Mouse (Mus musculus) midbrain, embryonic 13.5 days (tissue): Measurements from ENCODE around the gene Camta1. TPM values are rescaled to one million over a fixed set of nuclear protein-coding genes. Genes with fewer than 3 reads are reported as not detected.

ENCODE experiments used
- ATAC-seq: fragments of 200-750 bp; cut with Nextera tagmentation; 2 replicates; pipeline ENCODE4 v1.8.0; 2017; ENCODE audit warnings: mild to moderate bottlenecking, moderate TSS enrichment, moderate library complexity
- H3K27ac ChIP-seq: fragments of 300-500 bp; sonication (generic); 2 replicates; pipeline ENCODE4 v1.5.1; 2015; ENCODE audit warnings: inconsistent platforms, mild to moderate bottlenecking, moderate library complexity
- H3K27me3 ChIP-seq: fragments of 300-500 bp; sonication (generic); 2 replicates; pipeline ENCODE4 v1.6.1; 2015; ENCODE audit warnings: mild to moderate bottlenecking, inconsistent platforms
- H3K36me3 ChIP-seq: fragments of 300-500 bp; sonication (generic); 2 replicates; pipeline ENCODE4 v1.6.1; 2015; ENCODE audit warnings: mild to moderate bottlenecking, inconsistent platforms
- H3K4me1 ChIP-seq: fragments of 300-500 bp; sonication (generic); replicated peaks from 2 replicates; pipeline ENCODE4 v1.6.1; 2015; ENCODE audit warnings: inconsistent platforms
- H3K4me2 ChIP-seq: fragments of 300-500 bp; sonication (generic); replicated peaks from 2 replicates; pipeline ENCODE4 v1.6.1; 2015; ENCODE audit warnings: moderate library complexity, mild to moderate bottlenecking, inconsistent platforms
- H3K4me3 ChIP-seq: fragments of 300-500 bp; sonication (generic); replicated peaks from 2 replicates; pipeline ENCODE4 v1.5.1; 2015; ENCODE audit warnings: mild to moderate bottlenecking, inconsistent platforms
- H3K9ac ChIP-seq: fragments of 300-500 bp; sonication (generic); replicated peaks from 2 replicates; pipeline ENCODE4 v1.6.1; 2015; ENCODE audit warnings: mild to moderate bottlenecking, inconsistent platforms
- H3K9me3 ChIP-seq: fragments of 300-500 bp; sonication (generic); 2 replicates; pipeline ENCODE4 v1.6.1; 2016; ENCODE audit warnings: mild to moderate bottlenecking, inconsistent platforms
- WGBS: fragments of 180-500 bp; shearing (Covaris S2); methylation state at CpG from one replicate; pipeline ENCODE4 v1.1.7; 2015; 5-methylcytosine and 5-hydroxymethylcytosine counted together
- polyA plus RNA-seq: library from polyadenylated mRNA; unstranded; fragments of >200 nt; fragmentation: Nextera tagmentation; extraction: Ambion mirVana; gene quantifications from 2 replicates; pipeline ENCODE4 v1.2.1, GENCODE M21; 2015

Gene Camta1
- polyA plus RNA-seq, 1 experiment from 2014 or later, result 163 TPM

- H3K9me3 ChIP-seq, result no peaks in the 10 kb centered on the region
- no peaks in the 10 kb centered on the region for H3K27me3 ChIP-seq
- H3K4me2 ChIP-seq, result no peak overlapping the region
- WGBS, result 82% methylated on average over 11 of the region's 11 CpGs
- H3K4me3 ChIP-seq, result no peak overlapping the region
- H3K36me3 ChIP-seq, result no peaks in the 10 kb centered on the region
- H3K9ac ChIP-seq, result no peak overlapping the region
- H3K27ac ChIP-seq, result no peak overlapping the region
- ATAC-seq, result no peak
- peaks cover 24% of the 10 kb centered on the region for H3K4me1 ChIP-seq
These were observed 133.1 kb downstream of the Camta1 start for GRCm38 (mm10) chr4:151728391-151729065.

DNA sequence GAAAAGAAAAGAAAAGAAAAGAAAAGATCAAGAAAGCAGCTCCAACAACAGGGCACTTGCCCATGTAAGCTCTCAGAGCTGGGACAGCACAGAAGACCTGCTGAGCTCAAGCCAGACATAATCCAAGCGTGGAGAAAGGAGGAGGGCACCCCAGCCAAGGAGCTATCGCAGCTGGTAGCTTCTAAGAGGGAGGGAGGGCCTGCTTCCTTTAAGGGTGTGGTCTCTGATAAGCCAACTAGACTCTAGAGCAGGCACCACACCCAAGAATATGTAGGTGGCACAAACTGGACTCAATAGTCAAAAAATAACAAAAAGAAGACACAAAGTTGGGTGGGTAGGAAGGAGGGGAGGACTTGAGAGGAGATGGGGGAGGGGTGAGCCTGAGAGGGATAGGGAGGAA is 135.3 kb downstream of the Camta1 start:
- whole genome bisulfite sequencing, result 49% methylated on average over 2 of the region's 2 CpGs
- Histone ChIP-seq H3K36me3 (no peaks in the 10 kb centered on the region), H3K4me3 (no peak overlapping the region), H3K9ac (no peak overlapping the region), H3K27me3 (no peaks in the 10 kb centered on the region), H3K27ac (no peak overlapping the region), H3K9me3 (no peaks in the 10 kb centered on the region), H3K4me1 (peaks cover 12% of the 10 kb centered on the region), H3K4me2 (no peak overlapping the region)
- no peak for ATAC-seq

DNA sequence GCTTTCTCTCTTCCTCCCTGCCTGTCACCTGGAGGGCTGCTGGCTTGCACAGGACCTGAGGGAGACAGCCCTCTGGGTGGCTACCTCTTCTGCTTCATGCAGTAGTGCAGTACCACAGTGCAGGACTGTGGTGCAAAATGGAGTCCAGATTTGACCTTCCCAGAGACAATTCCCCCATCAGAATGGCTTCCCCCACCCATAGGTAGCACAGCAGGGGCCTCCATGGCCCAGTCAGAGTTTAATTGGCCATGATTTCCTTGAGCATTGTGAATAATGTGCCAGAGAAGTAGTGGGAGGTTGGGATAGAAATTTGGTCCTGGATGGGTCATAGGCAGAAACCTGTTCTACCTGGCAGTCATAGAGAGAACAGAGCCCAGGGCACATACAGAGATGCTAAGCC is 136.8 kb downstream of the Camta1 start:
- no peaks in the 10 kb centered on the region for H3K36me3 ChIP-seq
- H3K9ac ChIP-seq, result no peak overlapping the region
- peaks cover 25% of the 10 kb centered on the region for H3K4me1 ChIP-seq
- H3K27me3 ChIP-seq, result no peaks in the 10 kb centered on the region
- no peaks in the 10 kb centered on the region for H3K9me3 ChIP-seq
- no peak overlapping the region for H3K4me3 ChIP-seq
- no peak overlapping the region for H3K4me2 ChIP-seq
- ATAC-seq, result no peak
- H3K27ac ChIP-seq, result no peak overlapping the region

DNA sequence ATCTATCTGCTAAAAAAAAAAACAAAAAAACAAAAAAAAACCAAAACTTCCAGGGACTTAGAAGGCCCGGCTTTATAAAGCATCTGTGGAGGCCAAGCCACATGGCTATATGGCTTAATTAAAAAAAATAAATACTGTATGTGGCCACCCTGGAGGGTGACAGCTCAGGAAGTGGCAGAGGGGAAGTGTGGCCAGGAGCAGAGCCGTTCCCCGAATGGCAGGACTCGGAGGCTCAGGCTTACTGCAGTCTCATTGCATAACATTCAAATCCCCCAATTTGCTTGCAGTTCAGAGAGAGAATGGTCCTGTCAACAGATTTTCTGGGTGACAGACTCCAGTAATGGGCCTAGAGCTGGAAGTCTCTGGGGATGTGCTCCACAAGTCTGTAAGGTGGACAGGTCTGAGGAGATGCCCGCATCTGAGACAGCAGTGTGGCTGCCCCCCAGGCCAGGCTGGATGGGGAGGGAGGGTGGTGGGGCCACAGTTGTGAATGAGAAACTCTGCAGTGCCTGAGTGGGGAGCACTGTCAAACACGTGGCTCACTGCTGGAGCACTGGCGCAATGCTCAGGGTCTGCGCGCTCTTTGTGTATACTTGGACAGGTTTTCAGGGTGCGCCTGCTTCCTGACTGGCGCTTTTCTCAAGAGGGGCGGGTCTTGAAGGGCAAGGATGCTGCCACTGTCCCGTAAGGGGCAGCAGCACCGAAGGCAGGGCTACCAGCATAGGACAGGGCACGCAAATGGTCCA is 140.8 kb downstream of the Camta1 start:
- WGBS, result 78% methylated on average over 15 of the region's 15 CpGs
- no peak overlapping the region for H3K4me3 ChIP-seq
- no peak overlapping the region for H3K9ac ChIP-seq
- H3K4me2 ChIP-seq, result no peak overlapping the region
- H3K9me3 ChIP-seq, result no peaks in the 10 kb centered on the region
- no peaks in the 10 kb centered on the region for H3K36me3 ChIP-seq
- no peaks in the 10 kb centered on the region for H3K27me3 ChIP-seq
- H3K4me1 ChIP-seq, result peaks cover 45% of the 10 kb centered on the region
- ATAC-seq, result peak; percentile 19; the same call in 1 of the 2 replicates
- peak overlapping the region; percentile 27 for H3K27ac ChIP-seq

- Histone ChIP-seq H3K36me3 (no peaks in the 10 kb centered on the region), H3K9me3 (no peaks in the 10 kb centered on the region), H3K27ac (no peak overlapping the region; the same call in 1 of the 2 replicates), H3K27me3 (no peaks in the 10 kb centered on the region), H3K9ac (no peak overlapping the region), H3K4me2 (no peak overlapping the region), H3K4me3 (no peak overlapping the region), H3K4me1 (peaks cover 47% of the 10 kb centered on the region)
- WGBS, result 57% methylated on average over 21 of the region's 21 CpGs
- ATAC-seq, result no peak
These were observed 142.7 kb downstream of the Camta1 start for GRCm38 (mm10) chr4:151718866-151719475.

GRCm38 (mm10) chr4:151717864-151718263 is 143.8 kb downstream of the Camta1 start:
- 80% methylated on average over 7 of the region's 7 CpGs for WGBS
- ATAC-seq, result no peak
- Histone ChIP-seq H3K9ac (no peak overlapping the region), H3K4me1 (peaks cover 58% of the 10 kb centered on the region), H3K4me2 (no peak overlapping the region), H3K4me3 (no peak overlapping the region), H3K27ac (no peak overlapping the region), H3K27me3 (no peaks in the 10 kb centered on the region), H3K36me3 (no peaks in the 10 kb centered on the region), H3K9me3 (no peaks in the 10 kb centered on the region)

DNA sequence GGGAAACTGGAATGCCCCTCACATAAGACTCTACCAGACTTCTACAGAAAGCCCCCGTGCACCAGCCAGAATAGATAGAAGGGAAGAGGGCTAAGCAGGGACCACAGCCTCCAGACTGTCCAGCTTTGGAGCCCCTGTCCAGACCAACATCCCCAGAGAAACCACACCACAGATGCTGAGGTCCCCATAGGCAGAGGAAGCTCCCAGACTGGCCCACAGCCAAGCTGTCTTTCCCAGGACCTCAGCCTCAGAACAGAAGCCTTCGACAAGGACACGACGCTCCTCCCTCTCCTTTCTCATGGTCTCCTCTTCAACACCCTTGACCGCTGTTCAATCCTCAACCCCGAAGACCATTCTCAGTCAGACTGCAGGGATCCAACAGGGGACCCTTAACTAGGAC is 148.0 kb downstream of the Camta1 start:
- Histone ChIP-seq H3K27ac (0 out of 2 replicates have a peak overlapping the region, but pooled peaks have one; percentile 69), H3K4me3 (no peak overlapping the region), H3K9me3 (no peaks in the 10 kb centered on the region), H3K4me1 (peaks cover 48% of the 10 kb centered on the region), H3K36me3 (no peaks in the 10 kb centered on the region), H3K27me3 (no peaks in the 10 kb centered on the region), H3K4me2 (no peak overlapping the region), H3K9ac (peak overlapping the region; percentile 14; the same call in 1 of the 2 replicates)
- ATAC-seq, result no peak
- WGBS, result 84% methylated on average over 6 of the region's 6 CpGs

DNA sequence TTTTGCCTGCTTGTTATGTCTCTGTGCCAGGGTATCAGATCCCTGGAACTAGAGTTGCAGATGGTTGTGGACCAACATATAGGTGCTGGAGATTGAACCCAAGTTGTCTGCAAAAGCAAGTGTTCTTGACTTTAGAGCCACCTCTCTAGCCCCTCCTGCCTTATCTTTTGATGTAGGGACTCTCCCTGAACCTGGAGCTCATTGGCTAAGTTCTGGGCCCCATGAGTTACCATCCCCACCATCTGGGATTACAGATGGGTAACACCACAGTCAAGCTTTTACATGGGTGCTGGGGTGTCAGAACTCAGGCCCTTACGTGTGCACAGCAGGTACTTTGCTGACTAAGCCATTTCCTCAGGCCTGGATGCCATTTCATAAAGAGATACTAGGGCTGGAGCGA is 150.3 kb downstream of the Camta1 start:
- Histone ChIP-seq H3K4me2 (no peak overlapping the region), H3K27me3 (no peaks in the 10 kb centered on the region), H3K4me1 (peaks cover 35% of the 10 kb centered on the region), H3K9me3 (no peaks in the 10 kb centered on the region), H3K36me3 (no peaks in the 10 kb centered on the region), H3K27ac (no peak overlapping the region), H3K4me3 (no peak overlapping the region), H3K9ac (no peak overlapping the region)
- no peak for ATAC-seq
- whole genome bisulfite sequencing, result 86% methylated on average over 2 of the region's 2 CpGs

DNA sequence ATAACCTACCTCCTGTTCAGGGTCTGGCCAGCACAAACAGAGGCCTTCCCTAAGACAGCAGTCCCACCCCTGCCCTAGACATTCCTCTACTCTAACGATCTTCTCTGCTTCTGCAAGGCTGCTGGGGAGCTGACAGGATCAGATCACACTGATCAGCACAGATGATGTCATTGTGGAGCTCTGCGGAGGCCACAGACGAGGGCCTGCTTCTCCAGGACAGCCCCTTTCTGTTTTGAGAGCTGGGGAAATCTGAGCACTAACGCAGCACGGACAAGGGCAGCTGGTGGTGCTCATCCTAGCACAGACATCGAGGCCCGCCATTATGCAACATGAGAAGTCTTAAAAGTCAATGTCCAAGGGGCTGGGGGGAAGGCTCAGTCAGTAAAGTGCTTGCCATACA is 151.2 kb downstream of the Camta1 start:
- no peak for ATAC-seq
- Histone ChIP-seq H3K4me1 (peaks cover 31% of the 10 kb centered on the region), H3K27me3 (no peaks in the 10 kb centered on the region), H3K4me2 (no peak overlapping the region), H3K27ac (0 out of 2 replicates have a peak overlapping the region, but pooled peaks have one; percentile 17), H3K36me3 (no peaks in the 10 kb centered on the region), H3K9me3 (no peaks in the 10 kb centered on the region), H3K4me3 (no peak overlapping the region), H3K9ac (no peak overlapping the region)
- 37% methylated on average over 7 of the region's 7 CpGs for WGBS

DNA sequence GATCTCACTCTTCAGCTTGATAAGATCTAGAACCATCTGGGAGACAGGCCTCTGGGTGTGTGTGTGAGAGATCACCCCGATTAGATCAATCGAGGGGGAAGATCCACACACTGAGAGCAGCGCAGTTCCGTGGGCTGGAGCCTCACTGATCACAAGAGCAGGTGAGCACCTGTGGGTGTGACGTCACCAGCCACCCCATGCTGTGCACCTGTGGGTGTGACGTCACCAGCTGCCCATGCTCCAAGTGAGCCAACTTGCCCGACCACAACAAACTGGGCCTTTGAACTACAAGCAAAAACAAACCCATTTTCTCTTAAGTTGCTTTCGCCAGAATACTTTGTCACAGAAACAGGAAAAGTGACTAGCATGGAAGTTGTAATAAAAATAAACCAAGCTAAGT is 152.4 kb downstream of the Camta1 start:
- Histone ChIP-seq H3K4me2 (no peak overlapping the region), H3K9ac (no peak overlapping the region), H3K27me3 (no peaks in the 10 kb centered on the region), H3K4me3 (no peak overlapping the region), H3K9me3 (no peaks in the 10 kb centered on the region), H3K4me1 (peaks cover 30% of the 10 kb centered on the region), H3K27ac (no peak overlapping the region), H3K36me3 (no peaks in the 10 kb centered on the region)
- WGBS, result 88% methylated on average over 8 of the region's 8 CpGs
- no peak for ATAC-seq

DNA sequence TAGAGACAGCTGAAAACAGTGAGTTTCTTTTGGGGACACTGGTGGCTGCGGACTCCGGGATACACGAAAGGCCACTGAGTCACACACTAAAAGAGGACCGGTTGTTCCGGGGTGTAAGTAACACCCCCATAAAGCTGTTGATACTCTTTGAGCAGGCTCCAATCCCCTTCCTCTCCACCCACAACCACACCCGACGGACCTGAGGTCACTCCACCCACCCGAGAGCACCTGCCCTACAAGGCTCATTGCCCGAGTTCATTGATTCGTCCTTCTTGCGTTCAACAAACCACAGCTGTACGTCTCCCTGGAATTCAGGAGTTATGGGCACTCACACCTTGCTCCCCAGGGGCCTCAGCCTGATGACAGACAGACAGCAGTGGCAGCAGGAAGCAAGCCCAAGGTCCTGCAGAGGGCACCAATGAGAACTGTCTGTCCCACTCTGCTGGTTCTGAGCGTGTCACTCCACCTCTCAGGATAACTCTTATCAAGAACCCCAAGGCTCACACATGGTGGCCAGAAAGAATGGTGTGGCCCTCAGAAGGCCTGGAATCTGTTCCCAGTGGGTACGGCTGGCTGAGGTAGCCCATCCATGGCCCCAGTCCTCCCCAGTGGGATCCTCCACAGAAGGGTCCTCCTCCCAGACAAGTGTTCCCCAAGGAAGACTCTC is 158.5 kb downstream of the Camta1 start:
- H3K4me3 ChIP-seq, result no peak overlapping the region
- ATAC-seq, result no peak
- no peaks in the 10 kb centered on the region for H3K27me3 ChIP-seq
- no peak overlapping the region for H3K9ac ChIP-seq
- H3K9me3 ChIP-seq, result no peaks in the 10 kb centered on the region
- H3K4me1 ChIP-seq, result peaks cover 9% of the 10 kb centered on the region; the same call in 1 of the 2 replicates
- WGBS, result 94% methylated on average over 14 of the region's 14 CpGs
- no peak overlapping the region for H3K27ac ChIP-seq
- H3K36me3 ChIP-seq, result no peaks in the 10 kb centered on the region
- H3K4me2 ChIP-seq, result no peak overlapping the region

DNA sequence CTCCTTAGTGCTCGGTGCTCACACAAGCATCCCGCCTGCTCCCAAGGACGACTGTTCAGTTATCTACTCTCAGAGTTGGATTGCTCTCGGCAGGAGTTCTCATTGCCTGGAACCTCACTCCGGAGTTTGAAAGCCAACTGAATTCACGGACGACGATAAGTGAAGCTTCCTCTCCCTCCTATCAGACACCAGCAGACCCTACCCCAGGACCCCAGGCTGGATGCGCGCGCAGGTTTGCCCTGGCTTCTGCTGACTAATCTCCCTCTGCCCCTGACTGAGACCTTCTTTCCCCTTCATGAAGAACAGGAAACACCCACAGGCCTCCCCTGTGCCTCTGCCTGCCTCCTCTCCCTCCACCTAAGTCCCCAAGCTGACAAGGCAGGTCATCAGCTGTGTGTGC is 159.2 kb downstream of the Camta1 start:
- H3K27me3 ChIP-seq, result no peaks in the 10 kb centered on the region
- H3K36me3 ChIP-seq, result no peaks in the 10 kb centered on the region
- peaks cover 9% of the 10 kb centered on the region; the same call in 1 of the 2 replicates for H3K4me1 ChIP-seq
- WGBS, result 81% methylated on average over 11 of the region's 11 CpGs
- no peaks in the 10 kb centered on the region for H3K9me3 ChIP-seq
- no peak overlapping the region for H3K4me2 ChIP-seq
- no peak overlapping the region for H3K4me3 ChIP-seq
- ATAC-seq, result no peak
- no peak overlapping the region for H3K27ac ChIP-seq
- H3K9ac ChIP-seq, result no peak overlapping the region
